Mouse (Mus musculus) liver, embryonic 11.5 days (tissue): ENCODE measurements around the gene Kansl2. TPM values are rescaled to one million over a fixed set of nuclear protein-coding genes. Genes with fewer than 3 reads are reported as not detected.
A peak's percentile ranks its signal among the peaks of the same experiment; 100 is the strongest.
"Not testable (repeated sequence)": the region's sequence is repeated elsewhere in the genome, so short reads cannot be mapped to it uniquely, and the experiment has no call there.

Experiments used
- ATAC-seq: fragments of 200-750 bp; cut with Nextera tagmentation; replicated peaks from 2 replicates; pipeline ENCODE4 v1.8.0; 2017; ENCODE audit warnings: moderate number of reproducible peaks, mild to moderate bottlenecking, moderate TSS enrichment, moderate library complexity; ENCODE audit not compliant: low FRiP score
- DNase-seq: peaks from one replicate; pipeline ENCODE4 v3.0.0-alpha.2; 2017; ENCODE audit warnings: low spot score
- H3K27ac ChIP-seq: fragments of 300-500 bp; sonication (generic); 2 replicates; pipeline ENCODE4 v1.5.1; 2014; ENCODE audit warnings: mild to moderate bottlenecking, low read depth, low read length, control low read depth
- H3K27me3 ChIP-seq: fragments of 300-500 bp; sonication (generic); replicated peaks from 2 replicates; pipeline ENCODE4 v1.6.1; 2014; ENCODE audit warnings: low read length, mixed read lengths; ENCODE audit not compliant: control insufficient read depth, insufficient read depth
- H3K36me3 ChIP-seq: fragments of 300-500 bp; sonication (generic); 2 replicates; pipeline ENCODE4 v1.6.1; 2014; ENCODE audit warnings: mild to moderate bottlenecking, low read length, moderate library complexity, mixed read lengths; ENCODE audit not compliant: control insufficient read depth, insufficient read depth
- H3K4me1 ChIP-seq: fragments of 300-500 bp; sonication (generic); replicated peaks from 2 replicates; pipeline ENCODE4 v1.6.1; 2014; ENCODE audit warnings: low read length, mixed read lengths; ENCODE audit not compliant: control insufficient read depth, insufficient read depth
- H3K4me2 ChIP-seq: fragments of 300-500 bp; sonication (generic); 2 replicates; pipeline ENCODE4 v1.6.1; 2014; ENCODE audit warnings: mild to moderate bottlenecking, control low read depth, moderate library complexity
- H3K4me3 ChIP-seq: fragments of 300-500 bp; sonication (generic); 2 replicates; pipeline ENCODE4 v1.5.1; 2014; ENCODE audit warnings: low read depth, low read length, control low read depth
- H3K9ac ChIP-seq: fragments of 300-500 bp; sonication (generic); 2 replicates; pipeline ENCODE4 v1.6.1; 2014; ENCODE audit warnings: low read depth, low read length, control low read depth
- H3K9me3 ChIP-seq: fragments of 300-500 bp; sonication (generic); 2 replicates; pipeline ENCODE4 v1.6.1; 2016; ENCODE audit warnings: low read length, inconsistent platforms, mixed read lengths; ENCODE audit not compliant: control insufficient read depth
- WGBS: fragments of 180-500 bp; shearing (Covaris S2); extraction: QIAGEN DNeasy Blood & Tissue Kit; methylation state at CpG from one replicate; pipeline ENCODE4 v1.1.7; 2014; 5-methylcytosine and 5-hydroxymethylcytosine counted together
- polyA plus RNA-seq: library from polyadenylated mRNA; unstranded; fragments of >200 nt; fragmentation: Nextera tagmentation; extraction: Ambion mirVana; gene quantifications from 2 replicates; pipeline ENCODE4 v1.2.1, GENCODE M21; 2014

The Kansl2 gene
- polyA plus RNA-seq, 1 experiment from 2014 or later, result 92.6 TPM

DNA sequence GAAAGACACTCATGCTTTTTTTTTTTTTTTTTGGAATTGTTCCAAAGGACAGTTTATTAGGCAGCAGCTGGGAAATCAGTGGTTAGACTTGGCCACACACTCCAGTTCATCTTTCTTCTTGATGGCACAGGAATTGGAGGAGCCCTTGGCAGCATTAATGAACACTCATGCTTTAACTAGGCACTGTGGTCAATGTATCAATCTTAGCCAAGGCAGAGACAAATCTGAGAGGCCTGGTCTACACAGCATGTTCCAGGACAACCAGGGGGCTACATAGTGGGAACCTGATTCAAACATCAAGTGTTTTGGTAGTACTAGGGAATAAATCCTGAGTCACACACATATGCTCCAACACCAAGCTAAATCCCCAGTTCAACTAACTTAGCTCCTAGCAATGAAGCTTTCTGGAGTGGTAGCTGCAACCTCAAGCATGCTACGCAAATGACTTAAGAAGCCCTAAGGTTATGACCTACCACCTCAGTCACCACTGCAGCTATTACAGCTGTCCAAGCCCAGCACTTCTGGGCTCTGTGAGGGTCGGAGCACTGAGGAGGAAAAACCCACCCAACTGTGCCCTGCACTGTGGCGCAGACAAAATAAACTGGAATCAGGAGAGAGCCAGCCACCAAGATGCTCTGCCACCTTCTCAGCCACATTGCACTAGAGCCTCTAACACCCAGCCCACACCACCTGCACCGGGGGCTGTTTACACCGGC is 6.8 kb downstream of the Kansl2 start:
- no peak overlapping the region for H3K4me2 ChIP-seq
- no peak overlapping the region for H3K9ac ChIP-seq
- WGBS, result 93% methylated on average over 5 of the region's 5 CpGs
- ATAC-seq (no peak), DNase-seq (peak; percentile 30)
- no peaks in the 10 kb centered on the region for H3K9me3 ChIP-seq
- H3K4me3 ChIP-seq, result no peak overlapping the region
- H3K27me3 ChIP-seq, result no peaks in the 10 kb centered on the region
- peaks cover 11% of the 10 kb centered on the region for H3K4me1 ChIP-seq
- no peak overlapping the region for H3K27ac ChIP-seq
- H3K36me3 ChIP-seq, result peaks cover 47% of the 10 kb centered on the region

DNA sequence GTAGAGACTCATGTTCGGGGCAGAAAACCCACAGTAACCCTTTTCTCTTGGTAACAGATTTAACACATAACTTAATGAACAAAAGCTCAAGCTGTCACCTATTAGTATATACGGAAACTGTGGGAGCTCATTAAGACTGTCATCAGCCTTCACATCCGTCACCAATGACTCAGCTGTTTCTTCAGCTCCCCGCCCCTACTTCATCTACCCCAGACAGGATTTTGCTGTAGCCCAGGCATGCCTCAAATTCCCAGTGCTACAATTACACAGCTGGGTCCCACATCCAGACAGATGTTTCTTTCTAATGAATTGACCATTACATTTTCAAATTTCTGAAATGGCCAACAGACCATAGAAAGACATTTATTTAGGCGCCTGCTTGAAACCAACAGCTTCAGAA is 8.0 kb downstream of the Kansl2 start:
- ATAC-seq (peak; percentile 68; the same call in 1 of the 2 replicates), DNase-seq (no peak)
- Histone ChIP-seq H3K27me3 (no peaks in the 10 kb centered on the region), H3K9ac (no peak overlapping the region), H3K36me3 (peaks cover 50% of the 10 kb centered on the region), H3K27ac (no peak overlapping the region), H3K4me3 (no peak overlapping the region), H3K9me3 (no peaks in the 10 kb centered on the region), H3K4me2 (no peak overlapping the region), H3K4me1 (0 out of 2 replicates have a peak, but pooled peaks cover 6% of the 10 kb centered on the region)
- WGBS, result 74% methylated on average over 5 of the region's 5 CpGs

DNA sequence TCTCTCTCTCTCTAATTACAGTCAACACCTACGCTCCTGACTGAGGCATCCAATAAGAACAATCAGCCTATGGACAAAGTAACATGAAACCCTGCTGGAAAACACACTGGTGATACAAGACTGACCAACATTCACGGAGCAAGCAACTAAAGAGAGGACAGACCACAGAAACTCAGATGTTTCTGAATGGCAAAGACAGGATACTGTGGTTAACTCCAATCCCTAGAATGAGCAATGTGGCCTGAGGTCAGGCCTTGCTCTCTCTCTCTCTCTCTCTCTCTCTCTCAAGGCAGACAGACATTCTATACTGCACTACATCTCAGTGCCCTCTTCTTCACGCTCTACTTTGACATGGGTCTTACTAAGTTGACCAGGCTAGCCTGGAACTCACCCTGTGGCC is 12.8 kb downstream of the Kansl2 start:
- Histone ChIP-seq H3K9me3 (no peaks in the 10 kb centered on the region), H3K4me1 (0 out of 2 replicates have a peak, but pooled peaks cover 3% of the 10 kb centered on the region), H3K36me3 (peaks cover 44% of the 10 kb centered on the region), H3K4me2 (no peak overlapping the region), H3K27me3 (no peaks in the 10 kb centered on the region), H3K4me3 (no peak overlapping the region), H3K9ac (no peak overlapping the region), H3K27ac (no peak overlapping the region)
- DNase-seq (no peak), ATAC-seq (no peak)
- 93% methylated on average over 3 of the region's 3 CpGs for WGBS

DNA sequence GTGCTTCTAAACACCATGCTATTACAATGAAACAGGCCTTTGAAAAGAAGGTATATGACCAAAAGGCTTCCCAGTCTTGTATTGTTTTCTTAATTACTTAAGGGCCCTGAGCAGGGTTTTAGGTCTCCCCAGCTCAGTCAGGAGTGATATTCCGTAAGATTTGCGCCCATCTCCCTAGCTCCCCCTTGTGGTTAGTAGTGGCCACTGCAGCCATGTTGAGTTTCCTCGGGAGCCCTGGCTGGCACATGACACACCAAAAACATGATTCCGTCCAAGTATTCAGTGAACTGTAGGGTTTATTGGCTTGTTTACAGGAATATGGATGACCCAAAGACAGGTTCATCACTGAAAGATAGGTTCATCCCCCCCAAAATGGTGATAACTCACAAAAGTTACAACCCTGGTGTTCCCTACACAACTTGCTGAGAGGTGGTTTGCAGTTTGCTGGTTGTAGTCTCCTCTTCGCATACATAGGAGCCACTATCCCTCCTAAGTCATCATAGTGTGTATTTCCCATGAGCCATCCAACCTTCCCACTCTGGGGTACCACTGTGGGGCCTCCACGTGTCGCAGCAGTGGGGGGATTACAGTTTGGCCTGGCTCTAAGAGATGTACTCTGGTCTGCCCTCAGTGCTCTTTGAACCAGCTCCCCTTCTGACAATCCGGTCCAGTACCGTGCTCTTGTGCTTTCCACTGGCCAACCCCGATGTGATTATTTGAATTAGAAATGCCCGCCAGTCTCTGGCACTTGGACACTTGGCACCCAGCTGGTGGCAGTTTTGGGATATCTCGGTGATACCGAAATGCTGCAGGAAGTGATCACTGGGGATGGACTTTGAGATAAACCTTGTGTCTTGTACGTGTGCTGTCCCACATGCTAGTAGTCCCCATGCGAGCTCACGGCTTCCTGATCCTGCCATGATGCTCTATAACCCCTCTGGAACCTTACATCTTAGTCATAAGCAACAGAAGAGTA is 16.4 kb downstream of the Kansl2 start:
- Histone ChIP-seq H3K4me1 (no peaks in the 10 kb centered on the region), H3K27me3 (no peaks in the 10 kb centered on the region), H3K27ac (no peak overlapping the region), H3K9ac (no peak overlapping the region), H3K4me3 (no peak overlapping the region), H3K36me3 (peaks cover 32% of the 10 kb centered on the region), H3K4me2 (no peak overlapping the region), H3K9me3 (no peaks in the 10 kb centered on the region)
- DNase-seq (peak; percentile 57), ATAC-seq (peak; percentile 48; the same call in 1 of the 2 replicates)
- WGBS, result 61% methylated on average over 16 of the region's 16 CpGs

GRCm38 (mm10) chr15:98514845-98515244 is 19.2 kb downstream of the Kansl2 start:
- H3K9ac ChIP-seq, H3K27ac ChIP-seq, H3K4me2 ChIP-seq, H3K9me3 ChIP-seq, H3K4me1 ChIP-seq, DNase-seq, ATAC-seq, H3K4me3 ChIP-seq, H3K27me3 ChIP-seq: not testable (repeated sequence)
- WGBS, result 54% methylated on average over 2 of the region's 2 CpGs
- H3K36me3 ChIP-seq, result peaks cover 12% of the 10 kb centered on the region; the same call in 1 of the 2 replicates

- Histone ChIP-seq H3K36me3 (peaks cover 8% of the 10 kb centered on the region; the same call in 1 of the 2 replicates), H3K9me3 (no peaks in the 10 kb centered on the region), H3K9ac (no peak overlapping the region), H3K4me2 (no peak overlapping the region), H3K4me1 (peaks cover 6% of the 10 kb centered on the region; the same call in 1 of the 2 replicates), H3K27ac (no peak overlapping the region), H3K4me3 (no peak overlapping the region), H3K27me3 (no peaks in the 10 kb centered on the region)
- WGBS, result 45% methylated on average over 8 of the region's 8 CpGs
- DNase-seq (no peak), ATAC-seq (no peak)
These were observed 19.9 kb downstream of the Kansl2 start for GRCm38 (mm10) chr15:98514146-98514545.

DNA sequence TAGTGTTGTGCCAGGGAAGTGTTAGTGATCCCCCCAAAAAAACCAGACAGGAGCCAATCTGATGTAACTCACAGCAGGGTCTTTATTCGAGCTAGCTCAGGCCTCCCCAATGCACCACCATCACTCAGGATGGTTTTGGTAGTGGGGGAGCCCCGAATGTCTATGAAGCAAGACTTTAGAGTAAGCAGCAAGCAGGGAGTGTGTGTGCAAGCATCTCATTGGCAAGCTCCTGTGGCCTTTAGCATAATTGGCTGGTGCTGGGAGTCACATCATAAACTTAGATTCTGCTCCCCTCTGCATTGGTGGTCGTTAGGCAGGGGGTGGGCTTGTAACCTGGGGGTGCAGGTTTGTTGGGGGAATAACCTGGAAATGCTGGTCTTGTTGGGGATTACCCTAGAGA is 20.4 kb downstream of the Kansl2 start:
- H3K27ac ChIP-seq, H3K4me1 ChIP-seq, ATAC-seq, H3K4me3 ChIP-seq, H3K9me3 ChIP-seq, H3K4me2 ChIP-seq, H3K27me3 ChIP-seq, DNase-seq, H3K36me3 ChIP-seq, H3K9ac ChIP-seq: not testable (repeated sequence)
- 59% methylated on average over 3 of the region's 3 CpGs for WGBS

GRCm38 (mm10) chr15:98512799-98513321 is 21.2 kb downstream of the Kansl2 start:
- H3K27me3 ChIP-seq, result no peaks in the 10 kb centered on the region
- H3K9ac ChIP-seq, result no peak overlapping the region
- H3K4me2 ChIP-seq, result no peak overlapping the region
- no peak for DNase-seq
- ATAC-seq, result no peak
- H3K9me3 ChIP-seq, result no peaks in the 10 kb centered on the region
- no peak overlapping the region for H3K4me3 ChIP-seq
- 60% methylated on average over 17 of the region's 17 CpGs for WGBS
- no peak overlapping the region for H3K27ac ChIP-seq
- peaks cover 4% of the 10 kb centered on the region; the same call in 1 of the 2 replicates for H3K36me3 ChIP-seq
- H3K4me1 ChIP-seq, result peaks cover 6% of the 10 kb centered on the region; the same call in 1 of the 2 replicates
